Mouse (Mus musculus) limb, embryonic 11.5 days (tissue): ENCODE data around the gene Ehd4. TPM values are rescaled to one million over a fixed set of nuclear protein-coding genes. Genes with fewer than 3 reads are reported as not detected.

ENCODE experiments used
- ATAC-seq: fragments of 200-750 bp; cut with Nextera tagmentation; 2 replicates; pipeline ENCODE4 v1.8.0; 2017; ENCODE audit warnings: low read depth; ENCODE audit not compliant: insufficient number of reproducible peaks, low FRiP score, low TSS enrichment
- DNase-seq: peaks from one replicate; pipeline ENCODE4 v3.0.0-alpha.2; 2015; ENCODE audit warnings: low spot score
- H3K27ac ChIP-seq: fragments of 300-500 bp; sonication (generic); replicated peaks from 2 replicates; pipeline ENCODE4 v1.5.1; 2014; ENCODE audit warnings: low read depth, mild to moderate bottlenecking, low read length
- H3K27me3 ChIP-seq: fragments of 300-500 bp; sonication (generic); 2 replicates; pipeline ENCODE4 v1.6.1; 2014; ENCODE audit warnings: mild to moderate bottlenecking, low read length, mixed read lengths; ENCODE audit not compliant: control insufficient read depth, insufficient read depth
- H3K36me3 ChIP-seq: fragments of 300-500 bp; sonication (generic); 2 replicates; pipeline ENCODE4 v1.6.1; 2014; ENCODE audit warnings: mild to moderate bottlenecking, low read length, moderate library complexity, mixed read lengths; ENCODE audit not compliant: control insufficient read depth, insufficient read depth
- H3K4me1 ChIP-seq: fragments of 300-500 bp; sonication (generic); 2 replicates; pipeline ENCODE4 v1.6.1; 2014; ENCODE audit warnings: low read length, mixed read lengths; ENCODE audit not compliant: control insufficient read depth, insufficient read depth
- H3K4me2 ChIP-seq: fragments of 300-500 bp; sonication (generic); 2 replicates; pipeline ENCODE4 v1.6.1; 2014; ENCODE audit warnings: low read depth, mild to moderate bottlenecking, moderate library complexity; ENCODE audit not compliant: severe bottlenecking
- H3K4me3 ChIP-seq: fragments of 300-500 bp; sonication (generic); 2 replicates; pipeline ENCODE4 v1.5.1; 2014; ENCODE audit warnings: low read depth, low read length
- H3K9ac ChIP-seq: fragments of 300-500 bp; sonication (generic); 2 replicates; pipeline ENCODE4 v1.6.1; 2014; ENCODE audit warnings: mild to moderate bottlenecking, low read length
- H3K9me3 ChIP-seq: fragments of 300-500 bp; sonication (generic); 2 replicates; pipeline ENCODE4 v1.6.1; 2016; ENCODE audit warnings: low read length; ENCODE audit not compliant: control insufficient read depth
- WGBS: fragments of 180-500 bp; shearing (Covaris S2); extraction: QIAGEN DNeasy Blood & Tissue Kit; methylation state at CpG from one replicate; pipeline ENCODE4 v1.1.7; 2014; 5-methylcytosine and 5-hydroxymethylcytosine counted together
- polyA plus RNA-seq: library from polyadenylated mRNA; unstranded; fragments of >200 nt; fragmentation: Nextera tagmentation; extraction: Ambion mirVana; gene quantifications from 2 replicates; pipeline ENCODE4 v1.2.1, GENCODE M21; 2014

The Ehd4 gene
- polyA plus RNA-seq = 13.2 and 18.5 TPM in 2 replicates

DNA sequence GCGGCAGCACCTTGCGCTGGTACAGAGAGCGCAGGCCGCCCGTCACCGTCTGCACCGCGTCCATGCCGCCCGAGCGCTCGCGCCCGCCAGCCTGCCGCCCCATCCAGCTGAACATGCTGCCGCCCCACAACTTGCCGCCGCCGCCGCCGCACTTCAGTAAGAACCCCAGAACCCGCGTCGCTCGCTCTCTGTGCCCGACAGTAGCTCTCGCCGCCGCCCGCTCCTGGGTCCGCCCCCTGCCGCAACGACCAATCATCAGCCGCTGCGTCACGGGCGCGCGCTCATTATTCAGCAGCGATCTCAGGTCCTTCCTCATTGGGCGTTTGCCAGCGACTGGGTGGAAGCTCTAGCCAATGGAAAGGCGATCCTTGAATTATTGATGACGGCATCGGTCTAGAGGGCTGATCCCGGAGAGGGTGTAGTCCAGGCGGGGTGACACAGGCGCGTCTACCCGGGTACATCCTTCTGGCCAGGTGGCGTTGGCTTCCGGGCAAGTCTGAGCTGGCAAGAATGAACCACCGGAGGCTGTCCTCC, at the start of gene Ehd4:
Ehd4 (minus strand) TSS at position 246 of the 534 bp plus-strand sequence.
- Histone ChIP-seq H3K4me2 (peak within 1 kb of the TSS; percentile 99), H3K27ac (0 out of 2 replicates have a peak within 1 kb of the TSS, but pooled peaks have one; percentile 14), H3K27me3 (no peaks in the 10 kb centered on the region), H3K9ac (peak within 1 kb of the TSS; percentile 65), H3K9me3 (no peaks in the 10 kb centered on the region), H3K36me3 (no peaks in the 10 kb centered on the region), H3K4me3 (peak within 1 kb of the TSS; percentile 70), H3K4me1 (peaks cover 4% of the 10 kb centered on the region; the same call in 1 of the 2 replicates)
- ATAC-seq (peak; percentile 97), DNase-seq (peak; percentile 98)
- WGBS = under 1% methylated on average over 53 of the region's 53 CpGs

DNA sequence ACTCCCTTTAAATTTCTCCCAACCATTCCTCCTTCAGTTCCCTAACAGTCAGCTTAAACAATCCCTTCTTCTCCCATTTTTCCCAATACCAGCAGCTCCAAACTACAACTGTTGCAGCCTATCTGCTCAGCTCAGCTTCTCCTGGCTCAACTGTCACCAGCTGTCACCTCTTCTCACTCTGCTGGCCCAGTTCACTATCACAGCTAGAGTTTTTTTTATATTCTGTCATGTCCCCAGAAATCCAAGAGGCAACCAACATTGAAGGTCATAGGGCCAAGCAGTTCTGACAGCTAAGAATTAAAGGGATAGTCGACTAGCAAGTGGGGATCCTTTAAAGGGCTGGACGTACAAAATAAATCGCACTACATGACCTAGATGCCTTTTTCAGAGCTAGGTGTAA, 49.3 kb upstream of the Ehd4 start:
- H3K9me3 ChIP-seq = no peaks in the 10 kb centered on the region
- no peak overlapping the region for H3K27ac ChIP-seq
- no peak overlapping the region for H3K4me3 ChIP-seq
- ATAC-seq = no peak
- H3K4me1 ChIP-seq = no peaks in the 10 kb centered on the region
- H3K4me2 ChIP-seq = no peak overlapping the region
- no peak overlapping the region for H3K9ac ChIP-seq
- DNase-seq = no peak
- 76% methylated on average over 3 of the region's 3 CpGs for WGBS
- no peaks in the 10 kb centered on the region for H3K27me3 ChIP-seq
- no peaks in the 10 kb centered on the region for H3K36me3 ChIP-seq

DNA sequence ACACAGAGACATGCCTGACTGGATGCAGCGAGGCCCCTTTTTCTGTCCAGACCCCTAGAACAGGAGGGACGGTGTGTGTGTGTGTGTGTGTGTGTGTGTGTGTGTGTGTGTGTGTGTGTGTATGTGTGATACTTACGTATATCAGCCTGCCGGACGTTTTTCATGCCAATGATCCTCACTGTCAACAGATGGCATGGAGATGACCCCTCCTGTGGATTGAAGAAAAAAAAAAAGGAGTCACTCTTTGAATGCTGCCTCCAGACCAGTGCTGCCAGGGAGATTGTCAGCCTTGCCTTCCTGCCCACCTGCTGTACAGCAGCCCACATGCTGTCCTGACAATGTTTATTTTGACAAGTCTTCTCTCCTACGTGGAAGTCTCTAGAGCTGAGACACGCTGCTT, 45.7 kb upstream of the Ehd4 start:
- H3K9ac ChIP-seq = no peak overlapping the region
- no peak overlapping the region for H3K4me2 ChIP-seq
- ATAC-seq (no peak), DNase-seq (no peak)
- no peaks in the 10 kb centered on the region for H3K27me3 ChIP-seq
- no peak overlapping the region for H3K27ac ChIP-seq
- WGBS = 92% methylated on average over 7 of the region's 7 CpGs
- H3K36me3 ChIP-seq = no peaks in the 10 kb centered on the region
- no peak overlapping the region for H3K4me3 ChIP-seq
- H3K9me3 ChIP-seq = no peaks in the 10 kb centered on the region
- no peaks in the 10 kb centered on the region for H3K4me1 ChIP-seq

DNA sequence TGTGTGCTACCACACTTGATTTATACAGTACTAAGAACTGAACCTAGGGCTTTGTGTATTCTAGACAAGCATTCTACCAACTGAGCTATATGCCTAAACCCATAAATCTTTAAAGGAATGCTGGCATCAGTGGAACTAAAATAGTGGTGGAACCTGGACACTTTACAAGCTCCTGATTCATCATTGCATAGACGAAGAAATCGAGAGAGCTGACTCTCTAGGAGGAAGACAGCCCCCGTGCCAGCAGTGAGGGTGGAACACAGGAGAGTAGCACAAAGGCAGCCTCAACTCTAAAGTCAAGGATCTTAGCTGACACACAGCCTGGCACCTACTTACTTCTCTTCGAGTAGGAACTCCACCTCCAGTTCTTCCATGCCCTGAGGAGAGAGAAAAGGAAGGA, 33.8 kb upstream of the Ehd4 start:
- H3K36me3 ChIP-seq = no peaks in the 10 kb centered on the region
- no peak overlapping the region for H3K9ac ChIP-seq
- H3K27ac ChIP-seq = no peak overlapping the region
- DNase-seq (no peak), ATAC-seq (no peak)
- no peaks in the 10 kb centered on the region for H3K4me1 ChIP-seq
- no peak overlapping the region for H3K4me2 ChIP-seq
- no peaks in the 10 kb centered on the region for H3K9me3 ChIP-seq
- H3K4me3 ChIP-seq = no peak overlapping the region
- no peaks in the 10 kb centered on the region for H3K27me3 ChIP-seq
- 99% methylated on average over 4 of the region's 4 CpGs for WGBS

DNA sequence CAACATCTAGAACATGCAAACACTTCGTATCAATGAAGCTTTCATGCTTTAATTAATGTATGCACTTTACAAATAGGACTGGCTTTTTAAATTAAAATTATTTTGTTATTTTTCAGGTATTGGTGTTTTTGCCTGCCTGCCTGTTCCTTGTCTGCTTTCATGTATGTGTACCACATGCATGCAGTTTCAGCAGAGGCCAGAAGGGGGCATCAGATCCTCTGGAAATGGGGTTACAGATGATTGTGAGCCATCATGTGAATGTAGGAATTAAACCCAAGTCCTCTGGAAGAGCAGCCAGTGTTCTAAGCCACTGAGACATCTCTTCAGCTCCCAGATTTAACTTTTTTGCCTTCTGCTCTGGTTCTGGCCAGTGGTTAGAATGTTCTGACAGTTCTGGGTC, 33.2 kb upstream of the Ehd4 start:
- Histone ChIP-seq H3K4me2 (no peak overlapping the region), H3K9me3 (no peaks in the 10 kb centered on the region), H3K27ac (no peak overlapping the region), H3K9ac (no peak overlapping the region), H3K4me3 (no peak overlapping the region), H3K4me1 (no peaks in the 10 kb centered on the region), H3K27me3 (no peaks in the 10 kb centered on the region), H3K36me3 (no peaks in the 10 kb centered on the region)
- DNase-seq (no peak), ATAC-seq (no peak)
- 90% methylated on average over 1 of the region's 1 CpGs for WGBS

DNA sequence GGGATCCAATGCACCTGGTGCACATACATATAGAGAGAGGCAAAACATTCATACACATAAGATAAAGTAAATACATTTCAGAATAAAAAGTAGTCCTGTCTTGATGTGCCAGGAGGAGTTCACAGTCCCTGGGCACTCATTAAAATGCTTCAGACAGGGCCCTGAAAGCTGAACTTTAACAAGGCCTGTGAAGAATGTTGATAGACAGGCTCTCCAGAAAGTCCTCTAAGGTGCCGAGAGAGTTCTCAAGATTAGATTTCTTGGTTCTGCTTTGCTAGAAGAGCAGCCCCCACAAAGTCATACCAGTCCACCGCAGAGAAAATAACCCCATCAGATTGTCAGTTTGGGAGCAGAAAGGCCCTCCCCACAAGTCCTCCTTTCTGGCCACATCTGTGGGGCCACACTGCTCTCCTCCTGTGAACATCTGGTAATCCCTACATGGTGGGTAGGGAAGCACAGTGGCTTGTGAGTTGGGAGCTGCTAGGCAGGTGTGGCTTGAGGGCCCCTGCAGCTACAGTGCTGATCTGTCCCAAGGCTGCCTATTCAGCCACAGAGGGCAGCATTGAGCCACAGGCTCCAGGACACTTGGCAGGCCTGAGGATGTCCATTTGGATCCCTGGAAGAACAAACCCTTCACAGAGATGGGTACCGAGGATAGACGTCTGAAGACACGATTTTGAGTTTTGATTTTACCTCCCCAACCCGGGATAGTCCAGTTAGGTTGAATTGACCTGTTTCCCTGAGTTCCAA, 31.3 kb upstream of the Ehd4 start:
- H3K9me3 ChIP-seq = no peaks in the 10 kb centered on the region
- no peaks in the 10 kb centered on the region for H3K36me3 ChIP-seq
- no peak overlapping the region for H3K9ac ChIP-seq
- DNase-seq = no peak
- H3K4me3 ChIP-seq = no peak overlapping the region
- 82% methylated on average over 6 of the region's 6 CpGs for WGBS
- H3K27me3 ChIP-seq = no peaks in the 10 kb centered on the region
- H3K27ac ChIP-seq = no peak overlapping the region
- H3K4me1 ChIP-seq = no peaks in the 10 kb centered on the region
- ATAC-seq = no peak
- no peak overlapping the region for H3K4me2 ChIP-seq

DNA sequence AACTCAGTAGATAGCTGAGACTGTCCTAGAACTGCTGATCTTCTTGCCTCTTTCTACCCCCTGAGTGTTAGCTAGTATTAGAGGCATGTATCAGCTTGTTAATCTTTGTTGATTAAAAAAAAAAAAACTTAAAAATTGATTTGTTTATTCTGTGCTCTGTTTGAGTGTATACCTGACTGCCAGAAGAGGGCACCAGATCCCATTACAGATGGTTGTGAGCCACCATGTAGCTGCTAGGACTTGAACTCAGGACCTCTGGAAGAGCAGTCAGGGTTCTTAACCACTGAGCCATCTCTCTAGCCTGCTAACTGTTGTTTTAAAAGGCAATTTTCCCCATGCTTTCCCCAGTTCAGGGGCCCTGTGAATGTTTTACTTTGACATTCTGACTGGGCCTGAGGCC, 24.5 kb upstream of the Ehd4 start:
- Histone ChIP-seq H3K9ac (no peak overlapping the region), H3K4me3 (no peak overlapping the region), H3K4me2 (no peak overlapping the region), H3K36me3 (no peaks in the 10 kb centered on the region), H3K27me3 (no peaks in the 10 kb centered on the region), H3K27ac (no peak overlapping the region), H3K4me1 (no peaks in the 10 kb centered on the region), H3K9me3 (no peaks in the 10 kb centered on the region)
- ATAC-seq (no peak), DNase-seq (no peak)

DNA sequence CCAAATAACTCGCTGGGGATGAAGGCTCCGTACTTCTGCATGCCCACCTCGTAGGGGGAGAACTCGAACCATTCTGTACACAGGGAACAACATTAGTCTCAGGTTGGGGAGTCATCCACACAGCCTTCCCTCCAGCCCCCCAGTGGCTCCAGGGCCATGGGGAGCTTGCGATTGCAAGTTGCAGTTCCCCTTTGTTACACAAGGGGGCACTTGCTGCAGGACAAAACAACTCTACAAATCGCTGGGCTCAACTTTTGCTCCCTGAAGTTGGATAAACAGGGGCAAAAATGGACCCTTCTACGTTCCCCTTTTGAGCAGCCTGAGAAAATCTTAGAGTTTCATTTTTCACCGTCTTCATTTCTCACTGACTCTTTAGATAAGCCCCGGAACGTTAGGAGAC, 19.3 kb upstream of the Ehd4 start:
- 31% methylated on average over 10 of the region's 10 CpGs for WGBS
- H3K4me1 ChIP-seq = no peaks in the 10 kb centered on the region
- no peaks in the 10 kb centered on the region for H3K9me3 ChIP-seq
- H3K27me3 ChIP-seq = no peaks in the 10 kb centered on the region
- H3K9ac ChIP-seq = no peak overlapping the region
- H3K4me3 ChIP-seq = no peak overlapping the region
- DNase-seq = peak; percentile 77
- H3K36me3 ChIP-seq = no peaks in the 10 kb centered on the region
- no peak overlapping the region for H3K27ac ChIP-seq
- no peak overlapping the region for H3K4me2 ChIP-seq
- no peak for ATAC-seq
